Mouse (Mus musculus) hindbrain, postnatal 0 days (tissue): ENCODE measurements around the gene Apol11a. TPM values are rescaled to one million over a fixed set of nuclear protein-coding genes. Genes with fewer than 3 reads are reported as not detected.
"Not testable (repeated sequence)": the region's sequence is repeated elsewhere in the genome, so short reads cannot be mapped to it uniquely, and the experiment has no call there.

Experiments
- ATAC-seq: fragments of 200-750 bp; cut with Nextera tagmentation; 2 replicates; pipeline ENCODE4 v1.8.0; 2017; ENCODE audit warnings: mild to moderate bottlenecking, moderate TSS enrichment, moderate library complexity
- DNase-seq: peaks from one replicate; pipeline ENCODE4 v3.0.0-alpha.2; 2015; ENCODE audit warnings: low spot score
- H3K27ac ChIP-seq: fragments of 300-500 bp; sonication (generic); 2 replicates; pipeline ENCODE4 v1.5.1; 2014; ENCODE audit warnings: mild to moderate bottlenecking
- H3K27me3 ChIP-seq: fragments of 300-500 bp; sonication (generic); 2 replicates; pipeline ENCODE4 v1.6.1; 2014; ENCODE audit warnings: low read length, mixed read lengths; ENCODE audit not compliant: insufficient read depth
- H3K36me3 ChIP-seq: fragments of 300-500 bp; sonication (generic); 2 replicates; pipeline ENCODE4 v1.6.1; 2014; ENCODE audit warnings: low read length, mixed read lengths; ENCODE audit not compliant: insufficient read depth
- H3K4me1 ChIP-seq: fragments of 300-500 bp; sonication (generic); 2 replicates; pipeline ENCODE4 v1.6.1; 2014; ENCODE audit warnings: antibody characterized with exemption, low read length, mixed read lengths; ENCODE audit not compliant: insufficient read depth
- H3K4me2 ChIP-seq: fragments of 300-500 bp; sonication (generic); 2 replicates; pipeline ENCODE4 v1.6.1; 2014; ENCODE audit warnings: low read depth, mild to moderate bottlenecking, low read length, moderate library complexity, mixed read lengths
- H3K4me3 ChIP-seq: fragments of 300-500 bp; sonication (generic); 2 replicates; pipeline ENCODE4 v1.5.1; 2014; ENCODE audit warnings: low read length
- H3K9ac ChIP-seq: fragments of 300-500 bp; sonication (generic); replicated peaks from 2 replicates; pipeline ENCODE4 v1.6.1; 2014; ENCODE audit warnings: mild to moderate bottlenecking, low read length, moderate library complexity, mixed read lengths
- H3K9me3 ChIP-seq: fragments of 300-500 bp; sonication (generic); 2 replicates; pipeline ENCODE4 v1.6.1; 2016; ENCODE audit warnings: low read length, mixed read lengths
- CTCF ChIP-seq: IDR thresholded peaks from 2 replicates; pipeline ENCODE4 v1.5.1; 2016; ENCODE audit warnings: antibody characterized with exemption, control low read depth, low read depth
- WGBS: fragments of 180-500 bp; shearing (Covaris S2); extraction: QIAGEN DNeasy Blood & Tissue Kit; methylation state at CpG from one replicate; pipeline ENCODE4 v1.1.7; 2014; 5-methylcytosine and 5-hydroxymethylcytosine counted together
- polyA plus RNA-seq: library from polyadenylated mRNA; unstranded; fragments of >200 nt; fragmentation: Nextera tagmentation; extraction: Ambion mirVana; gene quantifications from 2 replicates; pipeline ENCODE4 v1.2.1, GENCODE M21; 2015
- total RNA-seq: library from RNA; depleted of rRNA; stranded (reverse); fragments of >200 nt; gene quantifications from 2 replicates; pipeline ENCODE4 v1.2.3, GENCODE M21; 2014; rRNA removed

Apol11a gene
- total and polyA plus RNA-seq, 2 experiments from 2014 or later, result not detected

DNA sequence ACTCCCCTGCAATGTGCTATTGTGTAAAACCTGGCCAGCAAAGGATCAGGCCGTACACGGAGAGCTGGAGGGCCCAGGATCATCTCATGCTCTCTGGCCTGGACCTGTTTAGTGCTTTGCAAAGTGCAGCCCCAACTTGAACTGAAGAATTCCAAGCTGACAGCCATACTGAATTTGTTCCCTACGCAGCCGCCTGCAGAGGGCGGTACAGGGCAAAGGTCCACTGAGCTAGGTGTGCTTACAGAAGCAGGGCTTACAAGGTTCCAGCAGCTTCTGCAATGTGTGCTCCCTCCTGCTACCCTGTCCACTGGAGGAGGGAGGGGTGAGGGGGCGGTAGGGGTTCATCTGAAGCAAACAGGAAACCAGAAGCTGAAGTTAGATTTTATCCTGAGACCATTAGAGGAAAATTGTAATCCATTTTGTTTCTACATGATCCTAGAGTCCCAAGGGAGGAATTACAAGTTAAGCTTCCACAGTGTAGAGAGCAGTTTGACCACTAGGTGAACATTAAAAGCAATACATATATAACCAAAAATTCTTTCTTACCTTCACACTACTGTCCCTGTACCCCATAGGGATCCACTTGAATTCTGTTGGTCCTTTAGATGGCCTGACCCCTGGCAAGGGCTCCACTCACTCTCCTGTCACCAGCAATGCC is 15.2 kb downstream of the Apol11a start:
- TF ChIP-seq CTCF, result peak; percentile 68
- H3K36me3 ChIP-seq, H3K27me3 ChIP-seq, H3K4me2 ChIP-seq, H3K27ac ChIP-seq, H3K4me3 ChIP-seq, H3K9ac ChIP-seq, H3K4me1 ChIP-seq, H3K9me3 ChIP-seq: not testable (repeated sequence)
- ATAC-seq, result peak; percentile 64; the same call in 1 of the 2 replicates
- WGBS, result 15% methylated on average over 6 of the region's 6 CpGs
- peak; percentile 74 for DNase-seq

DNA sequence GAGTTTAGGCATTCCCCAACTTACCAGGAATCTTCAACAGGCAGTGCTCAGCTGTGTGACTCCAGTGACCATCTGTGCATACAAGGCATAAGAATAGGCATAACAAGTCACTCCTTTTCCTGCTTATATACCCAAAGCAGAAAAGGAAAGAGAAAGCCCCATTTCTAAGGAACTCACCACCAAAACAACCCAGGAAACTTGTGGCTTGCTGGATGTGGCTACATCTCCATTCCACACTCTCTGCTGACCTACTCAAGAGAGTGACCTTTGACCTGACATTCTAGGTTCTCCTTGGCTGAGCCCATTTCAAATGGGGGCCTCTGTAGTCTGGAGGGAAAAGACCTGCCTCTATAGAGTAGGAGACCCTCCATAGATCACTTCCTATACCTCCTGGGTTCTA is 25.1 kb downstream of the Apol11a start, which contains the start of gene Apol7c:
Apol7c (minus strand) TSS at position 101 of the 400 bp plus-strand sequence.
- Histone ChIP-seq H3K4me2 (no peak within 1 kb of the TSS), H3K9me3 (no peaks in the 10 kb centered on the region), H3K27me3 (no peaks in the 10 kb centered on the region), H3K4me1 (no peaks in the 10 kb centered on the region), H3K9ac (no peak within 1 kb of the TSS), H3K4me3 (no peak within 1 kb of the TSS), H3K27ac (no peak within 1 kb of the TSS), H3K36me3 (no peaks in the 10 kb centered on the region)
- no peak for TF ChIP-seq CTCF
- ATAC-seq, result no peak
- no peak for DNase-seq

DNA sequence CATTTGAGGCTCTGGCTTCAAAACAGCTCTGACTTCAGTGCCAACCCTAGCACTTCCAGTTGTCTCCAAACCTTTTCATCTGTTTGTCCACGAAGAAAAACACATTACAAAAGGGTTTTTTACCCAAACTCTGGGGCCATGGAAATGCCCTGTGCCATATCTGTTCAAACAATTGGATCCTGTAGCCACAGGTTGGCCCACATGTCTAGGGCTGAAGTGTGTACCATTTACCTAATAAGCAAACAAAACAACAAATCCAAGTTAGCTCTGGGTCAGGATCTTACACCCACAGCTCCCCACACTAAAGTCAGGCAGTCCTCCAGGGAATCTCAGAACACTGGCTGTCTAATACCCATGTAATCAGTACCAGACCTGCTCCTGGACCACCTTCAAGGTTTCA is 31.1 kb downstream of the Apol11a start:
- not testable (repeated sequence) for H3K27ac ChIP-seq, DNase-seq, H3K4me1 ChIP-seq, H3K4me2 ChIP-seq, H3K36me3 ChIP-seq, ATAC-seq, H3K9ac ChIP-seq, H3K4me3 ChIP-seq, H3K9me3 ChIP-seq, H3K27me3 ChIP-seq
- WGBS, result 35% methylated on average over 1 of the region's 1 CpGs

DNA sequence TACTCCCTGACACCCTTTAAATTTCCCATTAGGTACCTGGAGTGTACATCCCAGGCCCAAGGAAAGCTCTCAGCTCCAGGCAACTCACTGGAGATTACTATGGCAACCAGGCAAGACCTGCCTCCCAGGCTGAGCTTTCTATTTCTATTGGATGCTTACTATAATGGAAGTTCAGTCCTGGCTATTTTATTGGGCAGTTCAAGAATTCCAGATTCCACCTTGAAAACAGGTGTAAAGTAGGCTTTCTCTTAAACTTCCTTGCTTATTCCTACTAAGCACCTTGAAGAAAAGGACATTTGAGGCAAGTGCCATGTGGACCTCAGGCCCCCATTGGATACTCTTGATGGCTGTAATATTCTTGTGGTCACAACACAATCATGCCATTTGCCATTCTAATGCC is 53.7 kb downstream of the Apol11a start, which contains the start of gene 1700025B11Rik:
1700025B11Rik (minus strand) TSS at position 101 of the 400 bp plus-strand sequence.
- Histone ChIP-seq H3K27me3 (no peaks in the 10 kb centered on the region), H3K4me1 (no peaks in the 10 kb centered on the region), H3K36me3 (no peaks in the 10 kb centered on the region), H3K4me2 (no peak within 1 kb of the TSS), H3K4me3 (no peak within 1 kb of the TSS), H3K9me3 (no peaks in the 10 kb centered on the region), H3K27ac (no peak within 1 kb of the TSS), H3K9ac (no peak within 1 kb of the TSS)
- DNase-seq (no peak), ATAC-seq (no peak)
- TF ChIP-seq CTCF, result no peak

DNA sequence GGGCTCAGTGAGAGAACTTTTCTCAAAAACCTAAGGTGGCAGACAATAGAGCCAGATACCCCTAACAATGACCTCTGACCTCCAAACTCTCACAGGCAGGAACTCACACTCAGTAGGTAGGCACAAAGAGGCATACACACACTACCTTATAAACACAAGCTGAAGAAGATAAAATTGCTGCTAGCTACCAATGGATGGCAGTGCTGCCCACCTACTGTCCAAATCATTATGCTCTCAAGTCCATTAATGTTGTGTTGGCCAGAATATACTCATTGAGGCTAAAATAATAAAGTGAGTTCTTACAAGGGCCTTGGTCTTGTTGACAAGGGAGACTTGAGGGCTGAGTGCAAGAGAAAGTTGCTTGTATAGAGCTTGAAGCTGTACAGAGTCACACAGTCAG is 55.1 kb downstream of the Apol11a start:
- DNase-seq (no peak), ATAC-seq (no peak)
- Histone ChIP-seq H3K9ac (no peak overlapping the region), H3K4me1 (no peaks in the 10 kb centered on the region), H3K36me3 (no peaks in the 10 kb centered on the region), H3K4me2 (no peak overlapping the region), H3K9me3 (no peaks in the 10 kb centered on the region), H3K27me3 (no peaks in the 10 kb centered on the region), H3K27ac (no peak overlapping the region), H3K4me3 (no peak overlapping the region)
- peak; percentile 48; the same call in 1 of the 2 replicates for TF ChIP-seq CTCF

Other genes starting within 250 kb of the Apol11a start
- 294 and 339 TPM in 2 replicates for gene Rbfox2, start 201.3 kb upstream of the Apol11a start, total RNA-seq
- gene Rbfox2, start 201.3 kb upstream of the Apol11a start, polyA plus RNA-seq, result 84.1 and 91.9 TPM in 2 replicates
- gene Apol7a, start 109.2 kb upstream of the Apol11a start, total RNA-seq, result not detected in 2 replicates
- not detected in 2 replicates for gene Apol7a, start 109.2 kb upstream of the Apol11a start, polyA plus RNA-seq
- 0.43 and 7.8 TPM in 2 replicates for gene Apol9a, start 97.1 kb upstream of the Apol11a start, total RNA-seq
- gene Apol9a, start 97.1 kb upstream of the Apol11a start, polyA plus RNA-seq, result 1.0 and 1.2 TPM in 2 replicates
- not detected in 2 replicates for gene Apol7b, start 60.8 kb upstream of the Apol11a start, total RNA-seq
- gene Apol7b, start 60.8 kb upstream of the Apol11a start, polyA plus RNA-seq, result not detected in 2 replicates
- 0.10 TPM in 1 of 2 replicates, not detected in the other for gene Apol10a, start 31.2 kb upstream of the Apol11a start, total RNA-seq
- gene Apol10a, start 31.2 kb upstream of the Apol11a start, polyA plus RNA-seq, result not detected in 2 replicates
- gene Apol7c, start 25.0 kb downstream of the Apol11a start, total RNA-seq, result not detected in 2 replicates
- gene Apol7c, start 25.0 kb downstream of the Apol11a start, polyA plus RNA-seq, result not detected in 2 replicates
- gene 1700025B11Rik, start 53.6 kb downstream of the Apol11a start, total RNA-seq, result not detected in 2 replicates
- not detected in 2 replicates for gene 1700025B11Rik, start 53.6 kb downstream of the Apol11a start, polyA plus RNA-seq
- not detected in 2 replicates for gene Apol10b, start 87.9 kb downstream of the Apol11a start, total RNA-seq
- 0.08 TPM in 1 of 2 replicates, not detected in the other for gene Apol10b, start 87.9 kb downstream of the Apol11a start, polyA plus RNA-seq
- gene Gm36245, start 91.0 kb downstream of the Apol11a start, total RNA-seq, result not detected in 2 replicates
- gene Gm36245, start 91.0 kb downstream of the Apol11a start, polyA plus RNA-seq, result not detected in 2 replicates
- not detected in 2 replicates for gene Apol11b, start 135.0 kb downstream of the Apol11a start, total RNA-seq
- not detected in 2 replicates for gene Apol11b, start 135.0 kb downstream of the Apol11a start, polyA plus RNA-seq
- 0.07 TPM in 1 of 2 replicates, not detected in the other for gene Apol7e, start 190.6 kb downstream of the Apol11a start, total RNA-seq
- gene Apol7e, start 190.6 kb downstream of the Apol11a start, polyA plus RNA-seq, result not detected in 2 replicates
- gene Apol9b, start 220.8 kb downstream of the Apol11a start, total RNA-seq, result 0.37 TPM in 1 of 2 replicates, not detected in the other
- gene Apol9b, start 220.8 kb downstream of the Apol11a start, polyA plus RNA-seq, result 0.41 and 1.2 TPM in 2 replicates
- 0.50 and 0.84 TPM in 2 replicates for gene Apol8, start 248.7 kb downstream of the Apol11a start, total RNA-seq
- gene Apol8, start 248.7 kb downstream of the Apol11a start, polyA plus RNA-seq, result 0.35 and 0.50 TPM in 2 replicates